Mouse (Mus musculus): ENCODE data around the gene Cdkn1a. TPM values are rescaled to one million over a fixed set of nuclear protein-coding genes. Genes with fewer than 3 reads are reported as not detected.
"Not testable (repeated sequence)": the region's sequence is repeated elsewhere in the genome, so short reads cannot be mapped to it uniquely, and the experiment has no call there.

Gene Cdkn1a
- polyA plus RNA-seq, 1 experiment from 2014 or later = 12.4 TPM

DNA sequence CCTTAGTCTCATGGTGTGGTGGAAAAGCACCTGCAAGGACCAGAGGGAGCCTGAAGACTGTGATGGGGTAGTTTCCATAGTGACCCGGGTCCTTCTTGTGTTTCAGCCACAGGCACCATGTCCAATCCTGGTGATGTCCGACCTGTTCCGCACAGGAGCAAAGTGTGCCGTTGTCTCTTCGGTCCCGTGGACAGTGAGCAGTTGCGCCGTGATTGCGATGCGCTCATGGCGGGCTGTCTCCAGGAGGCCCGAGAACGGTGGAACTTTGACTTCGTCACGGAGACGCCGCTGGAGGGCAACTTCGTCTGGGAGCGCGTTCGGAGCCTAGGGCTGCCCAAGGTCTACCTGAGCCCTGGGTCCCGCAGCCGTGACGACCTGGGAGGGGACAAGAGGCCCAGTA, 7.5 kb downstream of the Cdkn1a start:
- no peak for ATAC-seq (ENCODE audit: insufficient read depth)
- Histone ChIP-seq H3K4me3 (ENCODE audit: low read depth, low read length) (no peak overlapping the region), H3K9ac (no peak overlapping the region), H3K4me1 (ENCODE audit: insufficient read depth) (peaks cover 13% of the 10 kb centered on the region), H3K27me3 (ENCODE audit: insufficient read depth, low read length) (peaks cover 12% of the 10 kb centered on the region), H3K27ac (ENCODE audit: low read depth) (no peak overlapping the region), H3K4me2 (no peak overlapping the region), H3K36me3 (ENCODE audit: insufficient read depth) (no peaks in the 10 kb centered on the region), H3K9me3 (ENCODE audit: low read depth, low read length) (no peaks in the 10 kb centered on the region)
- TF ChIP-seq CTCF (IDR thresholded peaks at IDR 0.05; ENCODE audit: low read depth) = no peak
- WGBS = 93% methylated on average over 24 of the region's 24 CpGs
- DNase-seq = no peak

GRCm38 (mm10) chr17:29099076-29099475, 8.3 kb downstream of the Cdkn1a start:
- no peak for DNase-seq
- Histone ChIP-seq H3K36me3 (ENCODE audit: insufficient read depth) (no peaks in the 10 kb centered on the region), H3K4me2 (no peak overlapping the region), H3K27me3 (ENCODE audit: insufficient read depth, low read length) (peaks cover 9% of the 10 kb centered on the region), H3K4me1 (ENCODE audit: insufficient read depth) (peaks cover 7% of the 10 kb centered on the region), H3K27ac (ENCODE audit: low read depth) (no peak overlapping the region), H3K9ac (no peak overlapping the region), H3K4me3 (ENCODE audit: low read depth, low read length) (no peak overlapping the region), H3K9me3 (ENCODE audit: low read depth, low read length) (0 out of 2 replicates have a peak, but pooled peaks cover 2% of the 10 kb centered on the region)
- no peak for TF ChIP-seq CTCF (IDR thresholded peaks at IDR 0.05; ENCODE audit: low read depth)
- ATAC-seq (ENCODE audit: insufficient read depth) = no peak
- WGBS = 83% methylated on average over 8 of the region's 8 CpGs

DNA sequence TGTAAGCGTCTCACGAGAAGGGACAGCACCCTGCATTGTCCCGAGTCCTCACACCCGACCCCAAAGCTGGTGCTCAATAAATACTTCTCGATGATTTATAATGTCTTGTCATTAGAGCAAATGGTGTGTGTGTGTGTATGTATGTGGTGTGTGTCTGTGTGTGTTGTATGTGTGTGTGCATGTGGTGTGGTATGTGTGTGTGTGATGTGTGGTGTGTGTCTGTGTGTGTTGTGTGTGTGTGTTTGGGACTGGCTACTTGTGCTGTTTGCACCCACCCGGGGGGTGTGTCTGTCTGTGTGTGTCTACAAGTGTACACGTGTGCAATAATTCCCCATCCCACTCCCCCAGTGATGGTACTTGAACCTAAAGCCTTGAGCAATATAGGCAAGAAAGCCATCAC, 9.9 kb downstream of the Cdkn1a start:
- no peaks in the 10 kb centered on the region for H3K27me3 ChIP-seq (ENCODE audit: insufficient read depth, low read length)
- no peak overlapping the region for H3K9ac ChIP-seq
- ATAC-seq (ENCODE audit: insufficient read depth) (no peak), DNase-seq (no peak)
- H3K4me3 ChIP-seq (ENCODE audit: low read depth, low read length) = no peak overlapping the region
- no peak overlapping the region for H3K27ac ChIP-seq (ENCODE audit: low read depth)
- 0 out of 2 replicates have a peak, but pooled peaks cover 2% of the 10 kb centered on the region for H3K9me3 ChIP-seq (ENCODE audit: low read depth, low read length)
- H3K4me1 ChIP-seq (ENCODE audit: insufficient read depth) = no peaks in the 10 kb centered on the region
- no peaks in the 10 kb centered on the region for H3K36me3 ChIP-seq (ENCODE audit: insufficient read depth)
- TF ChIP-seq CTCF (IDR thresholded peaks at IDR 0.05; ENCODE audit: low read depth) = no peak
- no peak overlapping the region for H3K4me2 ChIP-seq
- 88% methylated on average over 7 of the region's 7 CpGs for WGBS

GRCm38 (mm10) chr17:29110356-29110755, 19.6 kb downstream of the Cdkn1a start:
- ATAC-seq (ENCODE audit: insufficient read depth); H3K4me1 ChIP-seq (ENCODE audit: insufficient read depth): not testable (repeated sequence)
- WGBS = 77% methylated on average over 6 of the region's 6 CpGs

GRCm38 (mm10) chr17:29111332-29111731, 20.6 kb downstream of the Cdkn1a start:
- Histone ChIP-seq H3K27me3 (ENCODE audit: insufficient read depth, low read length) (no peaks in the 10 kb centered on the region), H3K9ac (no peak overlapping the region), H3K27ac (ENCODE audit: low read depth) (no peak overlapping the region), H3K9me3 (ENCODE audit: low read depth, low read length) (no peaks in the 10 kb centered on the region), H3K4me2 (no peak overlapping the region), H3K4me1 (ENCODE audit: insufficient read depth) (no peaks in the 10 kb centered on the region), H3K36me3 (ENCODE audit: insufficient read depth) (no peaks in the 10 kb centered on the region), H3K4me3 (ENCODE audit: low read depth, low read length) (no peak overlapping the region)
- 80% methylated on average over 5 of the region's 5 CpGs for WGBS
- DNase-seq = no peak
- no peak for ATAC-seq (ENCODE audit: insufficient read depth)
- TF ChIP-seq CTCF (IDR thresholded peaks at IDR 0.05; ENCODE audit: low read depth) = no peak

More at GRCm38 (mm10) chr17:29110356-29110755, 19.6 kb downstream of the Cdkn1a start:
- H3K9me3 ChIP-seq (ENCODE audit: low read depth, low read length); H3K27ac ChIP-seq (ENCODE audit: low read depth); H3K9ac ChIP-seq; H3K4me2 ChIP-seq; DNase-seq; H3K36me3 ChIP-seq (ENCODE audit: insufficient read depth); H3K27me3 ChIP-seq (ENCODE audit: insufficient read depth, low read length); H3K4me3 ChIP-seq (ENCODE audit: low read depth, low read length): not testable (repeated sequence)

DNA sequence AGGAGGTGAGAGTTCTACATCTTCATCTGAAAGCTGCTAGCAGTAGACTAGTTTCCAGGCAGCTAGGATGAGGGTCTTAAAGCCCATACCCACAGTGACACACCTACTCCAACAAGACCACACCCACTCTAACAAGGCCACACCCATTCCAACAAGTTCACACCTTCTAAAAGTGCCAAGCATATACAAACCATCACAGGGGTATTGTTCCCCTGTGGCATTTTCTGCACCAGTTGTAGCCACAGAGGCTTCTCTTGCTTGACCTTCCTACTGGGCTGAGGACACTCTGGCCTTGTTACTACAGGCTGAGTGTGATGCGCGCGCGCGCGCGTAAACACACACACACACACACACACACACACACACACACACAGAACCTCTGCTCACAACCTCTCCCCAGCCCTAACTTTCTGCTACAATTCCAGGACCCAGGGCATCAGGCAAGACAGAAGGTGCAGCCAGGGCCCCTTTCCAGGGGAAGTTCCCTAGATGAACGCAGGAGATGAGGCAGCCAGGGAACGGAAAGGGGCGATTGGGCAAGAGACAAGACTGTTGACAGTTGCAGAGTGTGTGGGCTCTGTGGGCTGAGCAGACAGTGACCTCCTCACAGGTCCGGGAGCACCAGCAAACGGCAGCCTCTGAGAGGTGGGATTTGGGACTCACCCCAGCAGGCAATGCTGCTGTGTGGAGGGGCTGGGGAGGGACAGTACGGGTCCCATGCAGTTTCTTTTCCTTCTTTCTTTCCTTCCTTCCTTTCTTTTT, 23.0 kb downstream of the Cdkn1a start, which contains the start of gene Rab44:
Gene Rab44 (plus strand): TSS at position 555 of the 762 bp plus-strand sequence.
- no peak within 1 kb of the TSS for H3K4me2 ChIP-seq
- H3K4me1 ChIP-seq (ENCODE audit: insufficient read depth) = no peaks in the 10 kb centered on the region
- H3K9me3 ChIP-seq (ENCODE audit: low read depth, low read length) = no peaks in the 10 kb centered on the region
- no peak within 1 kb of the TSS for H3K4me3 ChIP-seq (ENCODE audit: low read depth, low read length)
- DNase-seq (no peak), ATAC-seq (ENCODE audit: insufficient read depth) (no peak)
- H3K27ac ChIP-seq (ENCODE audit: low read depth) = no peak within 1 kb of the TSS
- H3K27me3 ChIP-seq (ENCODE audit: insufficient read depth, low read length) = no peaks in the 10 kb centered on the region
- no peaks in the 10 kb centered on the region for H3K36me3 ChIP-seq (ENCODE audit: insufficient read depth)
- 81% methylated on average over 13 of the region's 13 CpGs for WGBS
- no peak within 1 kb of the TSS for H3K9ac ChIP-seq
- TF ChIP-seq CTCF (IDR thresholded peaks at IDR 0.05; ENCODE audit: low read depth) = no peak

- H3K9ac ChIP-seq = no peak overlapping the region
- H3K4me3 ChIP-seq (ENCODE audit: low read depth, low read length) = no peak overlapping the region
- no peak for ATAC-seq (ENCODE audit: insufficient read depth)
- no peak overlapping the region for H3K27ac ChIP-seq (ENCODE audit: low read depth)
- H3K36me3 ChIP-seq (ENCODE audit: insufficient read depth) = no peaks in the 10 kb centered on the region
- 61% methylated on average over 12 of the region's 12 CpGs for whole genome bisulfite sequencing
- TF ChIP-seq CTCF (IDR thresholded peaks at IDR 0.05; ENCODE audit: low read depth) = no peak
- H3K4me2 ChIP-seq = no peak overlapping the region
- H3K27me3 ChIP-seq (ENCODE audit: insufficient read depth, low read length) = no peaks in the 10 kb centered on the region
- DNase-seq = no peak
- H3K4me1 ChIP-seq (ENCODE audit: insufficient read depth) = no peaks in the 10 kb centered on the region
- H3K9me3 ChIP-seq (ENCODE audit: low read depth, low read length) = no peaks in the 10 kb centered on the region
Measured at GRCm38 (mm10) chr17:29116023-29116422, 25.2 kb downstream of the Cdkn1a start.

Measured in lung, embryonic 14.5 days (tissue).